Mouse (Mus musculus): Measurements from ENCODE around the gene Lgals9.

DNA sequence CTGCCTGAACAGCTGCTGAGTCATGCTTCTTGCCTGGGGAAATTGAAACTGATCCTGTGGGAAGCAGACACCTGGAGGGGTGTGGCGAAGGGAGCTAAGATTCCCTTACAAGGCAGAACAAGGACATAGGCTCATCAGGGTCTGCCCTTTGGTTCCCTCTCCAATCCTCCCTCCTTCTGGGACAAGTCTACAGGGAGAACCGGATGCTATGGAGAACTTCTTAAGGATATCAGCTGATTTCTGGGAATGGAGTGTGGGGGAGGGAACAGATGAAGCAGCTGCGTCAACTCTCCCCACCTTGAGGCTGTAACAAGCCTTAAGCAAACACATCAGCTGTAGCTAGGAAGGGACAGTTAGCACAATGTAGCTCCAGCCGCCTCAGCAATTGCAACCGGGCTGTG lies 17.8 kb upstream of the Lgals9 start:
- TF ChIP-seq CTCF (IDR thresholded peaks at IDR 0.05; ENCODE audit: low read depth, low read length) (no peak), EP300 (IDR thresholded peaks at IDR 0.05; ENCODE audit: insufficient read depth, low read depth, low read length) (peak; percentile 90), POLR2A (IDR thresholded peaks at IDR 0.05; ENCODE audit: insufficient read depth, low read length) (no peak)

Measured in ES-Bruce4 (cell line).